Mouse (Mus musculus) urinary bladder, postnatal 25 days (tissue): Measurements from ENCODE around the gene Cnn1.

Experiments
- DNase-seq: peaks from one replicate; pipeline ENCODE4 v3.0.0; 2022; ENCODE audit warnings: low spot score

Gene Cnn1

DNA sequence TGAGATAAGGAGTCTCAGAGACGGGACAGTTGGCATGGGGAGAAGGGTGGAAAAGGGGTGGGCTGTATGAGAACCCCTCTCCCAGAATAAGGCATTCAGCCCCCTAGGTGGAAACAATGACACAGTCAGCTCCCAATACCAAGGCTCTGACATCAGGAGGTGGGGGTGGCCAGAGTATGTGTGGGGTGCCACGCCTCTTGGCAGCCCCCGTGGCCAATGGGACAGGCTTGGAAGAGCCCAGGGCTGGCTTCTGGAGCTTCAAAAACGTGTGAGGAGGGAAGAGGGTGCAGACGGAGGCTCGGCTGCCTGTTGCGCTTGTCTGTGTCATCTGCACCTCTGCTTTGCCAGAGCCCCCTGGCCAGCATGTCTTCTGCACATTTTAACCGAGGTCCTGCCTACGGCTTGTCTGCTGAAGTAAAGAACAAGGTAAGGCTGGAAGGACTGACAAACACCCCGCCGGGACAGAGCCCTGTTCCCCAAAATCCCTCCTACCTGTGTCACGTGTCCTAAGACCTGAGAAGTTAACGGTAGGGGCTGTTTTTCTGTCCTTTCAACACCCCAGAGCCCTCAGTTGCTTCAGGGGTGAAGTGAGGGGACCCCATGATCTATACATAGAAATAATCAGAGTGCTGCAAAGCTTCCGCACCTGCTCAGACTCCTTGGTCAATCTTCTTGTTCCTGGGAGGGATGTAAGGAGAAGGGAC lies at the start of gene Cnn1:
Gene Cnn1, plus strand, starts transcription at position 224 of the 704 bp plus-strand sequence.
- no peak for DNase-seq

DNA sequence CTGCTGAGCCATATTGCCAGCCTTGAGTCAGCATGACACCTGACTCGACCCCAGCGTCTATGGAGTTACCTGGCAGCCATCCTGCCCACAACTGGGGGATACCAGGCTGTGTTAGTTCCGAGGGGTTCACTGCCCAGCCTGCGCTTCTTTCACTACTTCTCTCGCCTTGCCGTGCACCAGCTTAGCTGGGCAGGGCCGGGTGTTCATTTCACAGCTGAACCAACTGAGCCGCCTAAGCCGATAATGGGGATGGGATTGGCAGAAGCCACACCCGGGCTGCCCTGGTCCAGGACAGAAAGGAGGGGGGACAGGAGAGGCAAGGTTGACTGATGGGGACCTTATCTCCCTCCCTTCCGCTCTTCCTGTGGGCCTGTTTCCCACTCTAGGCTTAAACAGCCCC lies 49.7 kb upstream of the Cnn1 start:
- DNase-seq, result no peak

DNA sequence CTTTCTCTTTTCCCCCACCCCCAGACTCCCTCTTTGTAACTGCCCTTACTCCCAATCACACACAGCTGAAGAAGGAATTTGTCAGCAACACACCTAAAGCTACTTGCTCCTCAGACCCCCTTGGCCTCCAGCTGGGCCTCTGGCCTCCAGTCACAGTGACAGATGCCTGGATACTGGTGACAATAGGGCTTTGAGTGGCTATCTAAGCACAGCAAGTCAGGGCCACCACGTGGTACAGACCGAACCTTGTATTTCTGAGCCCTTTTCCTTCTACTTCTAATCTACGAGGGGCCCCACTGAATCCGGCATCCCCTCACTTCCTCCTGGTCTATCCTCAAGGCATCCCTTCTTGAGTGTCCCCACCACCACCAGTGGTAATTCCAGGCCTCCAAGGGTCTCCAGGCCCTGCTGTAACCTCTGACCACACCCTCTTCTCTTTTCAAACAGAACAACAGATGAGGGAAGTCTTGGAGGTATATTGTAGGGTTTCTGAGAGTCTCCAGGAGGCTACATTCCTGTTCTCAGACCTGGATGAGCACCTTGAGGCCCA lies 49.2 kb upstream of the Cnn1 start:
- no peak for DNase-seq

DNA sequence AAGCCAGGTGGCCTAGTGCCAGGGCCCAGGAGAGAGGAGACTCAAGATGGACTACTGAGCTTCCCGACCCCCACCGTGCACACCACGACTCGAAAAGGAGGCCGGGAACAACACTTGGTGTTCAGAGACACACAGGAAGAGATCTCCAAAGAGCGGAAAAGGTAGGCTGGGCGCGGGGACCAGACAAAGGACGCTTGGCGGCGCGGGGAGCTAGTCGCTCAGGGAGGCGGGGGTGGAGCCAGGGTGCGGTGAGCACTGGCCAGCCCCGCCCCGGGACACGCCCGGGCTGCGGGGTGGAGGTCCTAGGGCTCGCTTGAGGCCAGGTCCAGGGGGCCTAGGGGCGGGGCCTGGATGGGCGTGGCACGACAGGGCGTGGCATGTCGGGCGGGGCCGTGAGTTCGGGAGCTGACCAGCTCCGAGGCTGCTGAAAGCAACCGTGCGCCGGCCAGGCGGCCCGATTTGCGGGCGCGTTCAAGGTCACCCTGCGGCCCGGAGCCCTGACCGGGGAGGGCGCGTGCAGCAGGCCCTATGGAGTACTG lies 48.6 kb upstream of the Cnn1 start:
- peak; percentile 16 for DNase-seq

DNA sequence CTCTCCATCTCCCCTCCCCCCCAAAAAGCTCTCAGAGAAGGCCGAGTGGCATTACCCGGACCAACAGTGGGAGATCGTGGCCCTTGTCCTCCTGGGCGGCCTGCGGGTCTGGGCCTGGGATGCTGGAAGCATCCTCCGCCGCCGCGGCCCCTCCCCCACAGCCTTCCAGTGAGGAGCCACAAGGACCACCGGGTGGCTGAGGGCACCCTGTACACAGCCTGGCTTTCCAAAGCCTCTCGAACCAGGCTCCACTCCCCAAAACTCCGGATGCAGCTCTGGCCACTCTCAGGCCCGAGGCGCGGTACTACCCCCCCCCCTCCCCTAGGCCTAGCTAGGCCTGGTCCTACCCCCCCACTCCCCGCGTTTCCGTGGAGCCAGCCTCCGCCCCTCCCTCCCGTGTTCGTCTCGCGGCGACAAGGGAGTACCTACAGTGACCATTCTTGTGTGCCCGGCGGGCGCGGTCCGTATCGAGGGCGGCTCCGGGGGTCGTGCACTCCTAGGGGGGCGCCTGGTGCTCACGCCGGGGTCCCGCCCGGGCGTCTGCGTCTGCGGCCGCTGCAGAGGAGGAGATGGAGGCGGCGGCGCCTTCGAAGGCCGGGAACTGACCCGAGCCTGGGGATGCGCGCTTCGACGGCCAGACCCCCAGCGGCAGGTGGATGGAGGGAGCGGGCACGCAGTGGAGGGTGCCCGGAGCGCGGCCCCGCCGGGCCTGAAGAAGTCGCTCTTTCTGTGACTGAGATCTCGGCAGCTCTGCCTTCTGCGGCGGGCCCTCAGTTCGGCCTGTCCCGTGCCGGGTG lies 47.7 kb upstream of the Cnn1 start:
- DNase-seq, result no peak

DNA sequence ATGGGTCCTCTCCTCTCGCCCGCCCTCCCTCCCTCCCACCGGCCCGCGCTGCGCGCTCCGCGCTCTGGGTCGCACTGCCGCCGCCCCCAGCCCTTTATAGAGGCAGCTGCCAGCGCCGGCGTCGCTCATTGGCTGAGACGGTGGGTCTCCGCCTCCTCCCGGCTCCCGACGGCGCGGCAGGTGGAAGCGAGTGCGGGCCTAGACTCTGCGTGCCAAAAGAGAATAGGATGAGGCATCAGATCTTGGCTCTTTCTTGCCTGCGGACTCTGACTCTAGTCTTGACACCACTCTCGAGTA lies 47.1 kb upstream of the Cnn1 start, which contains the start of gene Elavl3:
Gene Elavl3, minus strand, starts transcription at position 66 of the 297 bp plus-strand sequence.
- no peak for DNase-seq

DNA sequence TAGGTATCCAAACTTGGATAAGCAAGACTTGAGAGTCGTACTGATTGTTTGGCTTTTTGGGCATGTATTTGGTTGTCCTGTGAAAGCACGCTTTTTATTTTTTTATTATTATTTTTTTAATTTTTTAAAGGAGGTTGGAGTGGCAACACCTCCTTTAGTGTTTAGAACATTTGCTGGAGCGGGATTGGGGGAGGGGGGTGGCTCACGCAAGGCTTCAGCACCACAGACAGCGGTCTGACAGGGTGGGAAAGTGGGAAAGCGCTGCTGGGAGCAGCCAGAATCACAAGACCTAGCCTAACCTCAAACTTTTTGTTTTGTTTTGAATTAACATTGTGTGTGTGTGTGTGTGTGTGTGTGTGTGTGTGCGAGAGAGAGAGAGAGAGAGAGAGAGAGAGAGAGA lies 45.4 kb upstream of the Cnn1 start:
- DNase-seq, result no peak

DNA sequence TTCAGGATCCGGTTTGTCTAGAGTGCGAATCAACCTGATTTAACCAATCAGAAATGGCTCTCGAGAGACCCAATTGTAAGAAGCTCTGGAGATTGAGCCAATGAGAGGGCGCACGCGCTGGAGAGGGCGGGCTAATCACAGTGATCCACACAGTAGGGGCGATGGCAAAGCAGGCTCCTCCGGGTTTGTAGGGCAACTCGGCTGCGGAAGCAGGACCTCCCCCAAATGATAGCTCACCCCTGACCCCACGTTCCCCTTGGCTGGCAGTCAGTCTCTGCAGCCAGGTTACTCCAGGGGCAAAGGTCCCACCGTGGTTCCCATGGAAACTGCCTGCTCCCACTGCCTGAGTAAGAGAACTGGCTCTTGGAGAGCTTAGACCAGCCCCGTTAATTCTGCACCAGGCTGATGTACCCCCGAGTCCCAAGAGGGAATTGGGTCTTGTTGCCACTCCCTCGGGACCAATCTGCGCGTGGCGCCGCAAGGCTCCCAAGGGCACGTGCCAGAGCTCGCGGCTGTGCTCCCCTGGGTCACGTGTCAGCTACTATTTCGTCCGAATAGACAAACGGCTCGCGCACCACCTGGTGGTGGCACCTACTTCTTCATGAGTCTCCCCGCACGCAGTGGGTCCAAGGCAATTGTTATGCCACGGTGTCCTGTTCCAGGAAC lies 44.5 kb upstream of the Cnn1 start:
- peak; percentile 32 for DNase-seq

DNA sequence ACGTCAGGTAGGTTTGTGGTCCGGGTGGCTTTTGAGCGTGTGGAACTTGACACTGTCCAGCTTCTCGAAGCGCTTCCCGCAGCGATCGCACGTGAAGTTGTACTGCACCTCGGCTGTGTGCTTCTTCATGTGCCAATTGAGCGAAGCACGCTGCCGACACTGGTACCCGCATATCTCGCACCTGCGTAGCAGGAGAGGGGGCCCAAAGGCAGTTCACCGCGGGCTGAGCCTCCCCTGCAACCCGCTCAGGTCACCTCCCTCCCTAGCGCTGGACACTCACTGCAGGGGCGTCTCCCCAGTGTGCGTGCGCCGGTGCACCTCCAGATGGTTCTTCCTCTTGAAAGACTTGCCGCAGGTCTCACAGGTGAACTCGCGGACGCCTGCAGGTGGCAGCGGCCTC lies 43.3 kb upstream of the Cnn1 start:
- no peak for DNase-seq

DNA sequence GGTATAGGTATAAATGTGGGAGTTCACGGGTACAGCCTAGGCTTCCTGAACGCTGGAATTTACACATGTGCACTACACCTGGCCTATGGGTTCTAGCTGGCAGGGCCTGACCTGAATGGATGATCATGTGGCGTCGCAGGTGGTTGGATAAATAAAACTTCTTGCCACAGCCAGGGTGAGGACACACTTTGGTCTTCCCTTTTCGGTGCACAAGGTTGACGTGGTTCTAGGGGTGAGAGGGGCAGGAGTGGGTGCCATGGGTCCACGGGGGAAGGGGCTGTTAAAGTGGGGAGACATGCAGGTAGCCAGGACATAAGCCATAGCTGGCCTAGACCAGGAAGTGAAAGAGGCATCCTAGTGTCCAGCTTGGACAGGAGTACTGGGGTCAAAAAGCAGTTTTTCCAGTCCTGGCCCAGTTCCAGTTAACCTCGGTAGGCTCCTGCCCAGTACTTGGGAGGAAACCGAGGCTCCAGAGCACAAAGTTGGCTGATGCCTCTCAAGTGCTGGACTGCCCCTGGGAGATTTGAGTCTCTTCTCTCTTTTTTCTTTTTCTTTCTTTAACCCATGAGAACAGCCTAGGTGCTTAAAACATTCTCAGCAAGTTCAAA lies 42.6 kb upstream of the Cnn1 start:
- no peak for DNase-seq

DNA sequence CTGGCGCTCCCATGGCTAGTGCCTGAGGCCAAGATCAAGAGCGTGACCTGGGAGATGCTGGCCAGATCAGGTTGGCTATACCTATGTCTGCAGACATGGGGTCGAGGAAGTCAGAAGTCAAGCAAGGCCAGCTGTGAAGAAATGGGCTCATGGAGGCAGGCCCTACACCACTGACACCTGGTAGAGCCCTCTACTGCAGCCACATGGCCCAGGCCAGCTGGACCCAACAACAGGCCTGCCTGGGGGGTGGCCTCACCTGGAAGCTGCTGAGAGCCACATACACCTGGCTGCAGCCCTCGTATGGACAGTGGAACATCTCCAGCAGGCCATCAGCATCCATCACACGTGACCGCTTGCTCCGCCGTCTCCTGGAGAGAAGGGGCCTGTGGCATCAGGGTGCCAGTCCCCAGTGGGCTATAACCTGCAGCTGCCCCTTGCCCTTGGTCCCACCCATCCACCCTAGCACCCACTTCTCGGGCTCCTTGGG lies 41.9 kb upstream of the Cnn1 start:
- no peak for DNase-seq

DNA sequence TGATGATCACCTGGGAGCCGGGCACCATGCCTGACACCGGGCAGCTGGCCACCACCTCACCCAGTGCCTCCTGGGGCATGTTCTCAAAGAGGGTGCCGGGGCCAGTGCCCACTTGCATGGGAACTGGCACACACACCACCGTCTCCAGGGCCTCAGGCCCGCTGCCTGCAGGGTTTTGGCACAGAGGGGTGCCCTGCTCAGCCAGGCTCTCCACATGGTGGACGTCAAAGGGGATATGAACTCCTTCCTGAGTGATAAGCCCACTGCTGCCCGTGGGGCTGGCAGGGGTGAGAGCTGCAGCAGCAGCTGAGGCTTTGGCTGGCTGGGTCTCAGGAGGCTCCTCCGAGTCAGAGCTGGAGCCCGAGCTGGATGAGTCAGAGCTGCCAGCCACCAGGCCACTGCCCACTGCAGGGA lies 41.0 kb upstream of the Cnn1 start:
- no peak for DNase-seq

DNA sequence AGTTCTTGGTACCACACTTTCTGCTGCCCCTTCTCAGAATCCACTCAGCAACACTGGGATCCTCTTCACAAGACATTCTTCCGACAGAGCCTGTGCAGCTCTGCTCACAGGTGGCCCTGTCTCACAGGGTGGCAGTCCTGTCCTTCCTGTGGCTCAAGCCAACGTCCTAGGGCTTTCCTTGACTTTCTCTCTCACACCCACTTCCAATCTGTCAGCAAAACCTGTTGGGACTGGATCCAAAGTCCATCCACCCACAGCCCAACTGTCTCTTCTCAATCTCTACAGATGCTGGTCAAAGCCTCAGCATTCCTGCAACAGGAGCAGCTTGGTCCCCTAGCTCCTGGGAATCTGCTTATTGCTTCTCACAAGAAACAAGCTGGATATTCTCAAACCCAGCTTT lies 37.7 kb upstream of the Cnn1 start:
- DNase-seq, result no peak

DNA sequence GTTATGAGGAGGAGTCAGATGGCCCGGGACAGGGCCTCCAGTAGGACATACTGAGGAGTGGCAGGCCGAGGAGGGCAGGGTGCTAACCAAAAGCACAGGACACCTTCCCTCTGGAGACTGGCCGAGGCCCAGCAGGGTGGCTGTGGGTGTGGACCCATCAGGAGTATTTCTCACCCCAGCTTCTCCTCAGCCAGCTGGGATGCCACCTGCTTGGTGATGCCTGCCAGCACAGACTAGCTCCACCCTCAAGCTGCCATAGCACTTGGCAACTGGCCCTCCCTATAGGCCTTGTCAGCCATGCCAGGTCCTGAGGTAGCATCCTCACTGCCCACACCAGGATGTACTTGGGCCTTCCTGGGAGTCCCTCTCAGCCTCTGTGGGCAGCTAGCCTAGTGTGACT lies 34.7 kb upstream of the Cnn1 start:
- DNase-seq, result no peak

DNA sequence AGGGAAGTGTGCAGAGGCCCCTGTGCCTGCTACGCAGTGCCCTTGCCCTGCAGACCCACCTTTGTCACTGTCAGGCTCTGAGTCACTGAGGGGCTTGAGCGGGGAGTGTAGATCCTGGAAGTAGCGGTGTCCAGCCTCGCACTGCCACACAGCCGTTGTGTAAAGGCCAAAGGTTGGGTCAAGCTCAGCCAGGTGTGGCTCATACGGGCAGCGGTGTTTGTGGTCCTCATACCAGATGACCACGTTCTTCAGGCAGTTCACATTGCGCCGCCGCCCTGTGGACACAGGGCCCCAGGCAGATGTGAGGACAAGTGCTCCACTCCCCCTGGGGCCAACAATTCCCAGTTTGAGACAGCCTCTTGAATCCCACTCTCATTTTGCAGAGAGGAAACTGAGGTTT lies 33.4 kb upstream of the Cnn1 start:
- no peak for DNase-seq

DNA sequence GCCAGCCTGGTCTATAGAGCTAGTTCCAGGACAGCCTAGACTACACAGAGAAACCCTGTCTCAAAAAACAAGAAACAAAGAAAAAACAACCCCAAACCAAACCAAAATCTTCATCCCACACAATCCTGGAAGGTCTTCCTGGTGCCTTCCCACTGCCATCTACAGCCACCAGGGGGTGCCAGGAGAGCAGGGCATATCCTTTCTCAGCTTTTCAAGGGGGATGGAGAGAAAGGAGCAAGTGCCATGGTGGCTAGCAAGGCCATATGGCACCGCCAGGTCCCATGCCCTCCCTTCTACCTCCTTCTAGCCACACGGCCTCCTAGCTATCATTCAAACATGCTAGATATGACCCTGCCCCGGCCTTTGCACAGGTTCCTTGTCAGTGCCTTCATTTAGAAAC lies 32.6 kb upstream of the Cnn1 start:
- peak; percentile 58 for DNase-seq

DNA sequence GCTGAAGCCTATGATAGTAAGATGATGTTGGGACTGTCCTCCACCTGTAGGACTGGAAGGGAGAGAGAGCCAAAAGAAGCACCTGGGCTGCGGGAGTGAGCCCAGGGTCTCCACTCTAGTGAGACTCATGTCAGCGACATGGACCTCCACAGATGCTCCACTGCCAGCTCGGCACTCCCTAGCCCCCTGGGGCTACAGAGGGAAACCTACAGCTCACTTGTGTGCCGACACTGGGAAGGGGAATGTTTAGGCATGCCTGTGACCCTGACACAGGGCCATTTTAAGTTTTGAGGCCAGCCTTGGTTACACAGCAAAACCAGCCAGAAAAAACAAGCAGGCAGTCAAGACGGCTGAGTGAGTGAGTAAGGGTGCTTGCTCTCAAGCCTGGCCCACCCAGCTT lies 31.8 kb upstream of the Cnn1 start:
- DNase-seq, result no peak

DNA sequence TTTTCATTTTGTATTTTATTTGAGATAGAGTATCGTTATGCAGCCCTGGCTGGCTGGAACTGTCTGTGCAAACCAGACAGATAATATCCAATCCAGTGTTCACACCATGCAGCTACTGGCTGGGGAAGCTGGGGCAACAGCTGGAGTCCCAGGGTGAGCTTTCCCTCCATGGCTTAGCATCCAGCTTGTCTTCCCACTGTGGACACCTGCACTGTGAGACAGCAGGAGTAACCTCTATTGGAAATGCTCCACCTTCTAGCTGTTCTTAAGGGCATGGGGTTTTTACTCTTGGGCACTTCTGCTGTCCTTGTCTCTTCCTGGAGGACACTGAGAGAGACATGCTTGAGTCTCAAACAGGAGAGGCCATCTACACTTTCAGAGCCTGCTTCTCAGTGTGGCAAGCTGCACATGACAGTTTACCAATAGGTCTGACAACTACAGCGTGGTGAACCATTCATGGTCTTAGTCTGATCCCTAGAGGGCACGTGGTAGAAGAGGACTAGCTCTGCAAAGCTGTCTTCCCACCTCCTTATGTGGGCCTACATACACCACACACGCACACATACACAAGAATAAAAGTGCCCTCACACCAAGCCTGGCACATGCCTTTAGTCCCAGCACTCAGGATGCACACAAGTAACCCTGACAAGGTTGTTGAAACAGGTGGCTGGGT lies 29.0 kb upstream of the Cnn1 start:
- no peak for DNase-seq

DNA sequence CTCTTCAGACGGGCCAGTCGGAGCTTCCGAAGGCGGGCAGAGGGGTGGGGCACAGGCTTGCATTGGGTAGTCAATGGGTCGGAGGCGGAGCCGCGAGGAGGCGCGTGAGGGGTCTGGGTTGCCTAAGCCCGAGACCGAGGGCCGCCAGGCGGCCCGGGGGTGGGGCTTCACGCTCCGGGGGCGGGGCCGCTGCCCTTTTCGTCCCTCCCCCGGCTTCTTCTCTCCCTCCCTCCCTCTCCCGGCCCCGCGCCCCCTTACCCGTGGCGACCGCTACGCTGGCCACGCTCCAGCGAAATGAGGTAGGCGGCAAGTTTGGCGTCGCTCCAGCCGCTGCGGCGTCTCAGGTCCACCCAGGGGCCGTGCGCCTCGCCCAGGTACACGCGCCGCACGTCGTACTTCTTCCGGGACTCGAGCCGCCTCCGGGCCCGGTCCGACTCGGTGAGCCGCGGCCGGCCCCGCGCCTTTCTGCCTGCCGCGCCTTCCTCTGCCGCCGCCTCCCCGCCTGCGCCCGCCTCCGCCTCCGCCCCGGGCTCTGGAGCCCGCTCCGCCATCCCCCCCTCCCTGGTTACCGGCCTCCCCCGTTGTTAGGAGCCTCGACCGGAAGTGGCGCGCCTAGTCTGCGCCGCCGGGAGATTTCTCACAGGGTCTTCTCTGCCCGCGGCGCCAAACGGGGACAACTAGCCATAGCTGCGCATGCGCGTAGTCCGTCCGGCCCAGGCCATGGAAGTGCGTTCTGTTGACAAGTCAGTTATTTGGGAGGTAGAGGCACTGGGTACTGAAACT lies 28.0 kb upstream of the Cnn1 start, which contains the start of the genes Gm49318 and Zfp653:
Gene Gm49318, minus strand, starts transcription at position 469 of the 783 bp plus-strand sequence.
Gene Zfp653, minus strand, starts transcription at position 586 of the 783 bp plus-strand sequence.
- peak; percentile 94 for DNase-seq

DNA sequence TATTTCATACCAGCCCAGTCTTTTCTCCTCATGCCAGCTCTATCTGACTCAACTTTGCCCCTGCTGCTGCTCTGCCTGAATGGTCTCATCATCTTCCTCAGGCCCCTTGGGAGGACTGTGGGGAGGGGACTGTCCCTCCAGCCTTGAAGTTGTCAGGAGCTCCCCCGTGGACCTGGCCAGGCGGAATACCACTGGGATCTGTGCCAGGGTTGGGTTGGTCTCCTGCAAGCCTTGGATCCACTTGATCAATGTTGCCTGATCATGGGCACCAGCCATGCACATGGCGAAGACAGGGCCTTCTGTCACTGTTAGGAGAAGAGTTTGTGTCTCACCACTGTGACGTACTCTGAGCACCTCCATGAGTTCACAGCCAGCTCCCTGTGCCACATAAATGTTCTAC lies 26.7 kb upstream of the Cnn1 start:
- no peak for DNase-seq
